Mouse (Mus musculus) brain, embryonic 14.5 days (tissue): ENCODE results near the gene Tlk2.

Experiments used
- CTCF ChIP-seq: fragments of 200-500 bp; IDR thresholded peaks from 2 replicates; pipeline ENCODE4 v1.5.1; 2012; ENCODE audit warnings: inconsistent platforms, mild to moderate bottlenecking, moderate library complexity, borderline replicate concordance; ENCODE audit not compliant: insufficient read depth, insufficient read length; ENCODE audit errors: extremely low read depth
- POLR2A ChIP-seq: fragments of 200-500 bp; IDR thresholded peaks from 2 replicates; pipeline ENCODE4 v1.6.1; 2012; ENCODE audit warnings: mild to moderate bottlenecking, inconsistent platforms, borderline replicate concordance; ENCODE audit not compliant: poor library complexity, insufficient read depth, insufficient read length, severe bottlenecking; ENCODE audit errors: extremely low read depth

GRCm38 (mm10) chr11:105143564-105143963, 35.0 kb upstream of the Tlk2 start:
- no peak for TF ChIP-seq CTCF
- TF ChIP-seq POLR2A, result no peak
